Mouse (Mus musculus): ENCODE measurements around the gene Pitpnc1. TPM values are rescaled to one million over a fixed set of nuclear protein-coding genes. Genes with fewer than 3 reads are reported as not detected.

The Pitpnc1 gene
- polyA plus RNA-seq, 1 experiment from 2014 or later, result 20.8 TPM

DNA sequence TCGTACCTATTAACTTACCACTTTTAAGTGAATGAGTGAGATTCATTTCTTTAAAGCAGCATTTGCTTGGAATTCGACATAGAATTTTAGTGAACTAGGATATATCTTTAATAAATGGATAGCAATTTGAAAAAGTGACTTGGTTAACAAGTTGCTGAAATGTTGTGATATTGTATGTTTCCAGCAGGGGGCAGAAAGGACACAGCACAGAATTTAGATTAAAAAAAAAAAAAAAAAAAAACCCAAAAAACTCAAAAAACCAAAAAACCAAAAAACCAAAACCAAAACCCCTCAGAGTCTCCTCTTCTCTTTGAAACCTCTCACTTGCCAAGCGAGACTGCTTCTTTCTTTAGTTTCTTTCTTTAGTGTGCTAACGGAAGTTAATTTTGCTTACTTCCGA lies 256.8 kb downstream of the Pitpnc1 start:
- Histone ChIP-seq H3K27ac (ENCODE audit: low read length) (no peak overlapping the region), H3K4me2 (ENCODE audit: low read depth, low read length) (no peak overlapping the region), H3K4me3 (ENCODE audit: low read length) (no peak overlapping the region), H3K4me1 (ENCODE audit: control insufficient read depth, insufficient read depth, low read length) (no peaks in the 10 kb centered on the region), H3K27me3 (ENCODE audit: control insufficient read depth, insufficient read depth, low read length) (no peaks in the 10 kb centered on the region), H3K9ac (ENCODE audit: low read length) (no peak overlapping the region), H3K36me3 (ENCODE audit: control insufficient read depth, insufficient read depth) (peaks cover 13% of the 10 kb centered on the region), H3K9me3 (replicated peaks; ENCODE audit: control insufficient read depth, low read length) (peaks cover 4% of the 10 kb centered on the region; the same call in 1 of the 2 replicates)
- no peak for ATAC-seq (replicated peaks; ENCODE audit: extremely low read depth, insufficient read depth, low FRiP score)
- 65% methylated on average over 5 of the region's 5 CpGs for WGBS

DNA sequence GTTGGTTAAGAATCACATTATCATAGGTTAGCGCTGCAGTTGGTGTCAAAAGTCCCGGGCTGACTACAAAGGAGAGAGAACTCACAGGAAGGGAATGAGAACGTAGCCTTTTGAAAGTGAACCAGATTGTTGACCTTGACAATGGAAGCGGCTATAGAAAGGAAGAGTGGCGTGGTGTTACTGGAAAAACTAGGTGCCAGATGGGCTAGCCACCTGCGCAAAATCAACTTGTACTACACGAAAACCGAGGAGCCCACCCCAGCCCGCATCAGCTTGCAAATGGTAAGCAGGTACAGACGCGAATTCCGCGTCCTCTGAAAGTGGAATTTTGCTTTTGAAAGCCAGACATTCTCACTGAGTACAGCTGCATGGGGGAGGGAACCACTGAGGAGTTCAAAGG lies 260.7 kb downstream of the Pitpnc1 start:
- no peak for ATAC-seq (replicated peaks; ENCODE audit: extremely low read depth, insufficient read depth, low FRiP score)
- no peaks in the 10 kb centered on the region for H3K27me3 ChIP-seq (ENCODE audit: control insufficient read depth, insufficient read depth, low read length)
- H3K36me3 ChIP-seq (ENCODE audit: control insufficient read depth, insufficient read depth), result no peaks in the 10 kb centered on the region
- H3K27ac ChIP-seq (ENCODE audit: low read length), result no peak overlapping the region
- no peak overlapping the region for H3K4me2 ChIP-seq (ENCODE audit: low read depth, low read length)
- H3K9me3 ChIP-seq (replicated peaks; ENCODE audit: control insufficient read depth, low read length), result no peaks in the 10 kb centered on the region
- H3K4me3 ChIP-seq (ENCODE audit: low read length), result no peak overlapping the region
- 78% methylated on average over 13 of the region's 13 CpGs for WGBS
- no peak overlapping the region for H3K9ac ChIP-seq (ENCODE audit: low read length)
- H3K4me1 ChIP-seq (ENCODE audit: control insufficient read depth, insufficient read depth, low read length), result no peaks in the 10 kb centered on the region

- 35% methylated on average over 11 of the region's 11 CpGs for WGBS
- Histone ChIP-seq H3K4me1 (ENCODE audit: control insufficient read depth, insufficient read depth, low read length) (peaks cover 11% of the 10 kb centered on the region), H3K4me3 (ENCODE audit: low read length) (peak overlapping the region; percentile 34), H3K9me3 (replicated peaks; ENCODE audit: control insufficient read depth, low read length) (no peaks in the 10 kb centered on the region), H3K9ac (ENCODE audit: low read length) (peak overlapping the region; percentile 3; the same call in 1 of the 2 replicates), H3K4me2 (ENCODE audit: low read depth, low read length) (peak overlapping the region; percentile 43), H3K27me3 (ENCODE audit: control insufficient read depth, insufficient read depth, low read length) (no peaks in the 10 kb centered on the region), H3K27ac (ENCODE audit: low read length) (peak overlapping the region; percentile 47), H3K36me3 (ENCODE audit: control insufficient read depth, insufficient read depth) (no peaks in the 10 kb centered on the region)
- peak; percentile 60 for ATAC-seq (replicated peaks; ENCODE audit: extremely low read depth, insufficient read depth, low FRiP score)
Observed at GRCm38 (mm10) chr11:107201773-107202172, 268.7 kb downstream of the Pitpnc1 start.

GRCm38 (mm10) chr11:107199281-107199680 lies 271.2 kb downstream of the Pitpnc1 start:
- 84% methylated on average over 5 of the region's 5 CpGs for WGBS
- Histone ChIP-seq H3K9me3 (replicated peaks; ENCODE audit: control insufficient read depth, low read length) (no peaks in the 10 kb centered on the region), H3K27me3 (ENCODE audit: control insufficient read depth, insufficient read depth, low read length) (no peaks in the 10 kb centered on the region), H3K9ac (ENCODE audit: low read length) (no peak overlapping the region), H3K4me3 (ENCODE audit: low read length) (no peak overlapping the region), H3K36me3 (ENCODE audit: control insufficient read depth, insufficient read depth) (no peaks in the 10 kb centered on the region), H3K27ac (ENCODE audit: low read length) (no peak overlapping the region), H3K4me2 (ENCODE audit: low read depth, low read length) (no peak overlapping the region), H3K4me1 (ENCODE audit: control insufficient read depth, insufficient read depth, low read length) (peaks cover 16% of the 10 kb centered on the region)
- ATAC-seq (replicated peaks; ENCODE audit: extremely low read depth, insufficient read depth, low FRiP score), result no peak

DNA sequence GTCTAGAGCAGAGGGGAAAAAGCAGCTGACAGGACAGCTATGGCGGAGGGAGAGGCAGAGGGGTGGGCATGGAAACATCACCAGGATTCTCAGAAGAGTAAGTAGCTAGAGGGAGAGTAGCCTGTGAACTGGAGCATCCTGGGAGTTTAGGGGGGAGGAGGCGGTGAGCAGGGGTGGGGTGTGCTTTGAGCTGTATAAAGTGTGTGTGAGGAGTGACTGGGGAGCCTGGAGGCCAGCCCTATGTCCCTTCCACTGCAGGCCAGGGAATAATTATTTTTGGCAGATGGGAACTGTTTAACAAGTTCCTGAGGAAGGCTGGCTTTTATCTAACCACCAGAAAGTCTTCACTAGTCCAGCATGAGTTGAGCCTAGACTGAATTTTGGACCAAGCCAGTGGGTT lies 275.2 kb downstream of the Pitpnc1 start:
- no peaks in the 10 kb centered on the region for H3K27me3 ChIP-seq (ENCODE audit: control insufficient read depth, insufficient read depth, low read length)
- ATAC-seq (replicated peaks; ENCODE audit: extremely low read depth, insufficient read depth, low FRiP score), result peak; percentile 60; the same call in 1 of the 2 replicates
- H3K4me3 ChIP-seq (ENCODE audit: low read length), result no peak overlapping the region
- H3K9ac ChIP-seq (ENCODE audit: low read length), result no peak overlapping the region
- no peaks in the 10 kb centered on the region for H3K9me3 ChIP-seq (replicated peaks; ENCODE audit: control insufficient read depth, low read length)
- no peak overlapping the region for H3K4me2 ChIP-seq (ENCODE audit: low read depth, low read length)
- H3K4me1 ChIP-seq (ENCODE audit: control insufficient read depth, insufficient read depth, low read length), result peaks cover 5% of the 10 kb centered on the region; the same call in 1 of the 2 replicates
- H3K27ac ChIP-seq (ENCODE audit: low read length), result no peak overlapping the region; the same call in 1 of the 2 replicates
- WGBS, result 54% methylated on average over 2 of the region's 2 CpGs
- H3K36me3 ChIP-seq (ENCODE audit: control insufficient read depth, insufficient read depth), result no peaks in the 10 kb centered on the region

DNA sequence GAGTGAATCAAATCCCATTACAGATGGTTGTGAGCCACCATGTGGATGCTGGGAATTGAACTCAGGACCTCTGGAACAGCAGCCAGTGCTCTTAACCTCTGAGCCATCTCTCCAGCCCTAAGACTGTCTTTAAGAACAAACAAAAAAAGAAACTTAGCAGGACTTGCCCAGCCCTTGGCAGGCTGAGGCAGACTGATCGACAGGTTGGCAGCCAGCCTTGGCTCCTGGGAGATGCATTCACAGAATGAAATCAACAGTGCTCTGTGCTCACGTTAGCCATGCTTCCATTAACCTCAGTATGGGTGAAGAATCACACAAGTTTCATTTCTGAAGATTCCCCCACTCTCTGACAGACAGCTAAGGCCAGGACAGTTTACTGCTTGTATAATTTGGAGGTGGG lies 280.1 kb downstream of the Pitpnc1 start:
- 52% methylated on average over 2 of the region's 2 CpGs for WGBS
- Histone ChIP-seq H3K4me2 (ENCODE audit: low read depth, low read length) (no peak overlapping the region), H3K27ac (ENCODE audit: low read length) (no peak overlapping the region), H3K4me1 (ENCODE audit: control insufficient read depth, insufficient read depth, low read length) (peaks cover 7% of the 10 kb centered on the region), H3K27me3 (ENCODE audit: control insufficient read depth, insufficient read depth, low read length) (no peaks in the 10 kb centered on the region), H3K9ac (ENCODE audit: low read length) (no peak overlapping the region), H3K4me3 (ENCODE audit: low read length) (no peak overlapping the region), H3K9me3 (replicated peaks; ENCODE audit: control insufficient read depth, low read length) (no peaks in the 10 kb centered on the region), H3K36me3 (ENCODE audit: control insufficient read depth, insufficient read depth) (peaks cover 7% of the 10 kb centered on the region; the same call in 1 of the 2 replicates)
- no peak for ATAC-seq (replicated peaks; ENCODE audit: extremely low read depth, insufficient read depth, low FRiP score)

DNA sequence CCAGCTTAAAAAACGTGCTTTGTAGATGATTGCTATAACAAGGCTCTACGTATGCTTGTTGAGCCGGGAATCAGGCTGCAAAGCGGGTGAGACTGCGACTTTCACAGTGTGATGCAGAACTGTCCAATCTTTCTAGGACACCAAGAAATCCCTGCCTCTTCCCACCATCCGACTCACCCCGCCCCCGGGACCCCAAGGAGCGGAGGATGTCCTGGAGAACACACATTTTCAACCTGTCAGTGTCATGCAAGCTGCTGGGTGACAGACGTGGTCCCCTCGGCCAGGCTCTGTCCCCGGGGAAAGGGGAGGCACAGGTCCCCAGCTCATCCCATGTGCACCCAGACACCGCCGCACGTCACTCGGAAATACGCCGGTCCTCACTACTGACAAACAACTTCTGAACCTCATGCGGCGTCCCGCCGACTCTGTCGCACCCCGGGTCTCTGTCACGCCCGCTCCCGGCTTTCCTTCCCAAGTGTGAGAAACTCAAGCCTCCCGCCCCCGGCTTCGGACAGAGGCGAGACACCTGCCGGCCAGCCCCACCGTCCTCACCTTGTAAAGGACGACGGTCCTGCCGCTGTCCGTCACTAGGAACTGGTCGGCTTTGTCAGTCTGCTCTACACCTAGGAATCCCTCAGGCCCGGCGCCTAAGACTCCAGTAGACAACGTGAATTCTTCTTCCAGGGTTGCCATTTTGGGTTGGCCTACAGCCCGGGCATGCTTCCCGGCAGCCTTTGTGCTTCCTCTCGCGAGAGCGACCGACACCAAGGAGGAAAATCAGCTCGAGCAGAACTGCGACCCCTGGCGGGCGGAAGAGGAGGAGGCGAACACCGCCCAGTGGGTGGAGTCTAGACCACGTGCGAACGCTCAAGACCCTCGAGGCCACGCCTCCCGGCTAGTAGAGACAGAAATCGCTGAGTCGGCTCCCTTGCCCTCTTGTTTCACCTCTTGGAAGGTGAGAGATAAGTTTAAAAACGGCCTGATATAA lies 281.6 kb downstream of the Pitpnc1 start, which contains the start of gene Nol11:
TSS of gene Nol11 (minus strand) at position 817 of the 988 bp plus-strand sequence.
- H3K27me3 ChIP-seq (ENCODE audit: control insufficient read depth, insufficient read depth, low read length), result no peaks in the 10 kb centered on the region
- peak within 1 kb of the TSS; percentile 84 for H3K27ac ChIP-seq (ENCODE audit: low read length)
- H3K9ac ChIP-seq (ENCODE audit: low read length), result peak within 1 kb of the TSS; percentile 97
- peaks cover 4% of the 10 kb centered on the region for H3K4me1 ChIP-seq (ENCODE audit: control insufficient read depth, insufficient read depth, low read length)
- peak within 1 kb of the TSS; percentile 99 for H3K4me3 ChIP-seq (ENCODE audit: low read length)
- H3K9me3 ChIP-seq (replicated peaks; ENCODE audit: control insufficient read depth, low read length), result no peaks in the 10 kb centered on the region
- peak; percentile 97 for ATAC-seq (replicated peaks; ENCODE audit: extremely low read depth, insufficient read depth, low FRiP score)
- peak within 1 kb of the TSS; percentile 83 for H3K4me2 ChIP-seq (ENCODE audit: low read depth, low read length)
- under 1% methylated on average over 62 of the region's 62 CpGs for WGBS
- H3K36me3 ChIP-seq (ENCODE audit: control insufficient read depth, insufficient read depth), result peaks cover 18% of the 10 kb centered on the region

DNA sequence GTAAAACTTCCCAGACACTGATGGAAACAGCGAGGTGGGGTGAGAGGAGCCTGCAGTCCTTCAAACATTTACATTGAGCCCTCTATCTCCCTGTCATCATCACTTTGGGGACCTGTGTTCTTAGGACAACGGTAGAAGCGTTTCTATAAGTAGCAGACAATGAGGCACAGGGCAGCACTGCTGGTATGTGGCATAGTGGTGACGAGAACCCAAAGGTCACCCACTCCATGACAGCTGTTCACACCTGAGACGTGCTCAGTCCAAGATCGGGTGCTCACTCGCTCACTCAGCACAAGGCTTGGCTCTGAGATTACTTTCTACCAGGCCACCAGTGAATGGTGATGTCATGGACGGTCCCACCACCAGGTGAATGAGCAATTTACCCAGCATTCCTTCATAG lies 286.7 kb downstream of the Pitpnc1 start:
- Histone ChIP-seq H3K36me3 (ENCODE audit: control insufficient read depth, insufficient read depth) (peaks cover 47% of the 10 kb centered on the region), H3K4me3 (ENCODE audit: low read length) (no peak overlapping the region), H3K4me2 (ENCODE audit: low read depth, low read length) (no peak overlapping the region), H3K27ac (ENCODE audit: low read length) (no peak overlapping the region), H3K4me1 (ENCODE audit: control insufficient read depth, insufficient read depth, low read length) (peaks cover 4% of the 10 kb centered on the region), H3K27me3 (ENCODE audit: control insufficient read depth, insufficient read depth, low read length) (no peaks in the 10 kb centered on the region), H3K9me3 (replicated peaks; ENCODE audit: control insufficient read depth, low read length) (no peaks in the 10 kb centered on the region), H3K9ac (ENCODE audit: low read length) (no peak overlapping the region)
- 53% methylated on average over 8 of the region's 8 CpGs for WGBS
- ATAC-seq (replicated peaks; ENCODE audit: extremely low read depth, insufficient read depth, low FRiP score), result no peak

DNA sequence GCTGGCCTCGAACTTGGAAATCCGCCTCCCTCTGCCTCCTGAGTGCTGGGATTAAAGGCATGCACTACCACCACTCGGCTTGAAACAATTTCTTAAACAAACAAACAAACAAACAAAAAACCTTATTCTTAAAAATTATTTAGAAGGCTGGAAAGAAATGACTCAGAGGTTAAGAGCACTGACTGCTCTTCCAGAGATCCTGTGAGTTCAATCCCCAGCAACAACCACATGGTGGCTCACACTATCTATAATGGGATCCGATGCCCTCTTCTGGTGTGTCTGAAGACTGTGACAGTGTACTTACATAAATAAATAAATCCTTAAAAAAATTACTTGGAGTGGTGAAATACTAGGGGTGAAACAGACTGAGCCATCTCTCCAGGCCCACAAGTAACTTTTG lies 309.3 kb downstream of the Pitpnc1 start:
- 82% methylated on average over 4 of the region's 4 CpGs for whole genome bisulfite sequencing
- H3K4me2 ChIP-seq (ENCODE audit: low read depth, low read length), result no peak overlapping the region
- no peak overlapping the region for H3K4me3 ChIP-seq (ENCODE audit: low read length)
- H3K4me1 ChIP-seq (ENCODE audit: control insufficient read depth, insufficient read depth, low read length), result peaks cover 13% of the 10 kb centered on the region
- H3K27me3 ChIP-seq (ENCODE audit: control insufficient read depth, insufficient read depth, low read length), result no peaks in the 10 kb centered on the region
- H3K9me3 ChIP-seq (replicated peaks; ENCODE audit: control insufficient read depth, low read length), result no peaks in the 10 kb centered on the region
- H3K36me3 ChIP-seq (ENCODE audit: control insufficient read depth, insufficient read depth), result peaks cover 2% of the 10 kb centered on the region; the same call in 1 of the 2 replicates
- no peak for ATAC-seq (replicated peaks; ENCODE audit: extremely low read depth, insufficient read depth, low FRiP score)
- no peak overlapping the region for H3K9ac ChIP-seq (ENCODE audit: low read length)
- no peak overlapping the region for H3K27ac ChIP-seq (ENCODE audit: low read length)

All from heart, embryonic 16.5 days (tissue).